ENCODE assay signal across 10 mouse cellular contexts in genomic region chr10:42562272-42562671, GRCm38 (mm10). TPM values are rescaled to one million over a fixed set of nuclear protein-coding genes. Genes with fewer than 3 reads are reported as not detected.
DNase-seq lines count a peak whose midpoint lies in the region; ATAC-seq and TF ChIP-seq lines count a peak whose summit lies in the region.
"Had no signal": no experiment of that assay in that cellular context is flagged by ENCODE, and none has a peak within 500 bp of the region (broad histone marks: within the 10 kb centered on the region; RNA-seq: fewer than 3 reads in every experiment).

No protein-coding gene starts in this region.

- no peak overlapping the region for H3K27ac ChIP-seq in heart, embryonic 13.5 days (replicated peaks)
- H3K27ac ChIP-seq in MEL (ENCODE audit: control insufficient read depth, low read depth, low read length), result no peak overlapping the region

- peak overlapping the region; percentile 20; the same call in 1 of the 2 replicates for H3K4me2 ChIP-seq in heart, embryonic 13.5 days

- no peak for TF ChIP-seq POLR2A in MEL (IDR thresholded peaks at IDR 0.05; ENCODE audit: control insufficient read depth in 1 of 2, insufficient read depth in 1 of 2, low read depth in 1 of 2, low read length in 2 of 2, poor library complexity in 1 of 2)

- 3% methylated on average over 12 of the region's 12 CpGs for WGBS in heart, embryonic 13.5 days

- ATAC-seq in heart, embryonic 13.5 days (ENCODE audit: extremely low read depth, insufficient number of reproducible peaks, low FRiP score, low TSS enrichment), result no peak

- TF ChIP-seq EP300 in MEL (IDR thresholded peaks at IDR 0.05; ENCODE audit: low read depth in 1 of 2, low read length in 2 of 2), result no peak

- intact Hi-C loops in heart, postnatal 36 days (cut with DNase I), result no loop called here

- no peak for TF ChIP-seq CTCF in MEL (IDR thresholded peaks at IDR 0.05 in 2 of 3, conservative IDR thresholded peaks at IDR 0.05 in 1 of 3; ENCODE audit: control insufficient read depth in 1 of 3, insufficient read depth in 1 of 3, low read depth in 2 of 3, low read length in 3 of 3, poor library complexity in 1 of 3, severe bottlenecking in 1 of 3)

- no peak for TF ChIP-seq RAD21 in MEL (IDR thresholded peaks at IDR 0.05; ENCODE audit: low read depth, low read length)

- H3K9ac ChIP-seq in heart, embryonic 13.5 days, result no peak overlapping the region
- H3K9ac ChIP-seq in MEL (ENCODE audit: control insufficient read depth, low read depth, low read length, poor library complexity, severe bottlenecking), result no peak overlapping the region

- H3K4me1 ChIP-seq in heart, embryonic 13.5 days, result no peaks in the 10 kb centered on the region
- no peaks in the 10 kb centered on the region for H3K4me1 ChIP-seq in MEL (ENCODE audit: control insufficient read depth in 1 of 2, insufficient read depth in 2 of 2, low read length in 2 of 2)

- DNase-seq in heart, postnatal 36 days, result no peak
- peak; percentile 26 for DNase-seq in MEL (ENCODE audit: low read depth, low spot score)
- peak; percentile 19 for DNase-seq in induced T-regulatory cell, adult 2 months (ENCODE audit: low read depth)
- DNase-seq in lung, postnatal 25 days (ENCODE audit: low spot score), result peak; percentile 12
- DNase-seq in frontal cortex, postnatal 10 days (ENCODE audit: low spot score in 2 of 2), result no peak
- DNase-seq in cerebellum, adult 18-20 months, result no peak
- no peak for DNase-seq in natural killer cell, adult 2 months (ENCODE audit: low spot score in 2 of 2)
- DNase-seq: cerebellum, postnatal 14 days had no signal

- no peak overlapping the region for H3K4me3 ChIP-seq in heart, embryonic 13.5 days
- no peak overlapping the region for H3K4me3 ChIP-seq in MEL (ENCODE audit: control insufficient read depth in 1 of 2, insufficient read depth in 1 of 2, low read depth in 2 of 2, low read length in 2 of 2)

- no peaks in the 10 kb centered on the region for H3K36me3 ChIP-seq in heart, embryonic 13.5 days
- no peaks in the 10 kb centered on the region for H3K36me3 ChIP-seq in MEL (ENCODE audit: control insufficient read depth in 1 of 2, insufficient read depth in 2 of 2, low read length in 2 of 2)

- no peaks in the 10 kb centered on the region for H3K79me2 ChIP-seq in MEL (ENCODE audit: control insufficient read depth, insufficient read depth, low read length, poor library complexity)

- no peaks in the 10 kb centered on the region for H3K9me3 ChIP-seq in heart, embryonic 13.5 days
- H3K9me3 ChIP-seq in MEL (replicated peaks; ENCODE audit: insufficient read depth, low read length), result no peaks in the 10 kb centered on the region

- H3K27me3 ChIP-seq in heart, embryonic 13.5 days (replicated peaks), result peaks cover 67% of the 10 kb centered on the region
- peaks cover 2 to 7% of the 10 kb centered on the region in 2 experiments for H3K27me3 ChIP-seq in MEL (ENCODE audit: control insufficient read depth in 1 of 2, insufficient read depth in 2 of 2, low read length in 2 of 2)

TF ChIP-seq in MEL, 35 proteins besides CTCF, POLR2A, EP300 and RAD21:
- TF ChIP-seq USF2 (IDR thresholded peaks at IDR 0.05; ENCODE audit: borderline replicate concordance in 1 of 2, insufficient read depth in 1 of 2, low read depth in 1 of 2, low read length in 2 of 2) (no peak), BHLHE40 (IDR thresholded peaks at IDR 0.05; ENCODE audit: borderline replicate concordance, low read depth, low read length) (no peak), KAT2A (conservative IDR thresholded peaks at IDR 0.05; ENCODE audit: low read depth, low read length) (no peak), POLR2AphosphoS2 (IDR thresholded peaks at IDR 0.05; ENCODE audit: low read length) (no peak), RCOR1 (IDR thresholded peaks at IDR 0.05; ENCODE audit: low read depth, low read length) (no peak), MEF2A (IDR thresholded peaks at IDR 0.05; ENCODE audit: extremely low read depth, insufficient replicate concordance, low read depth, low read length, poor library complexity, severe bottlenecking) (no peak), MYC (IDR thresholded peaks at IDR 0.05; ENCODE audit: low read depth, low read length) (no peak), ZKSCAN1 (IDR thresholded peaks at IDR 0.05; ENCODE audit: low read depth, low read length) (no peak)
TF ChIP-seq in MEL: peak in this region for 0.

RNA-seq across cellular contexts. Expression of gene Nr2e1, which starts 21.2 kb away (rescaled TPM):
- polyA plus RNA-seq in heart, embryonic 13.5 days (2015; fragmentation: Nextera tagmentation; extraction: Ambion mirVana), result not detected in 2 replicates
- not detected for total RNA-seq in heart, postnatal 36 days (2021)
- total RNA-seq in MEL (2012; rRNA removed), result 0.03 TPM in 1 of 2 replicates, not detected in the other
- polyA plus RNA-seq in MEL (2012; ENCODE audit: insufficient read depth in 1 of 2, insufficient read length in 2 of 2, low read depth in 1 of 2, low replicate concordance in 2 of 2, missing spikeins in 1 of 2), result not detected
- total RNA-seq: hematopoietic stem cell, adult 5-6 weeks had no signal

RNA-seq across cellular contexts. Expression of gene Ostm1, which starts 21.4 kb away (rescaled TPM):
- 19.2 and 19.5 TPM in 2 replicates for polyA plus RNA-seq in heart, embryonic 13.5 days (2015; fragmentation: Nextera tagmentation; extraction: Ambion mirVana)
- 10 to 100 TPM; 16.4 to 18.2 TPM for total RNA-seq in heart, postnatal 36 days (2021)
- 15.7 and 17.5 TPM in 2 replicates for total RNA-seq in MEL (2012; rRNA removed)
- polyA plus RNA-seq in MEL (2012; ENCODE audit: insufficient read depth in 1 of 2, insufficient read length in 2 of 2, low read depth in 1 of 2, low replicate concordance in 2 of 2, missing spikeins in 1 of 2), result 10 to 100 TPM in 1 of 2 experiments, not detected in 1; 13.9 TPM

Comparison
In these comparisons a context has a peak if more than half of its experiments do, and no peak if none do; other contexts are left out.
1. DNase-seq: peak in MEL (single experiment), induced T-regulatory cell, adult 2 months (single experiment) and lung, postnatal 25 days (single experiment); none in heart, postnatal 36 days (0 of 2), frontal cortex, postnatal 10 days (0 of 2), cerebellum, adult 18-20 months (0 of 2) and natural killer cell, adult 2 months (0 of 2).